Mouse (Mus musculus) intestine, embryonic 14.5 days (tissue): Measurements from ENCODE around the gene Gsta1. TPM values are rescaled to one million over a fixed set of nuclear protein-coding genes. Genes with fewer than 3 reads are reported as not detected.

Source experiments
- ATAC-seq: fragments of 200-750 bp; cut with Nextera tagmentation; replicated peaks from 2 replicates; pipeline ENCODE4 v1.8.0; 2017; ENCODE audit warnings: low read depth, moderate number of reproducible peaks, moderate TSS enrichment, moderate library complexity; ENCODE audit not compliant: low FRiP score, low TSS enrichment
- DNase-seq: peaks from one replicate; pipeline ENCODE4 v3.0.0-alpha.2; 2018; ENCODE audit warnings: low spot score
- H3K27ac ChIP-seq: fragments of 300-500 bp; sonication (generic); 2 replicates; pipeline ENCODE4 v1.5.1; 2014; ENCODE audit warnings: low read depth, mild to moderate bottlenecking, control low read depth
- H3K27me3 ChIP-seq: fragments of 300-500 bp; sonication (generic); replicated peaks from 2 replicates; pipeline ENCODE4 v1.6.1; 2014; ENCODE audit warnings: low read length, control low read depth; ENCODE audit not compliant: control insufficient read depth, insufficient read depth
- H3K36me3 ChIP-seq: fragments of 300-500 bp; sonication (generic); 2 replicates; pipeline ENCODE4 v1.6.1; 2014; ENCODE audit warnings: low read length, control low read depth; ENCODE audit not compliant: control insufficient read depth, insufficient read depth
- H3K4me1 ChIP-seq: fragments of 300-500 bp; sonication (generic); replicated peaks from 2 replicates; pipeline ENCODE4 v1.6.1; 2014; ENCODE audit warnings: low read length, control low read depth, mixed read lengths; ENCODE audit not compliant: control insufficient read depth, insufficient read depth
- H3K4me2 ChIP-seq: fragments of 300-500 bp; sonication (generic); 2 replicates; pipeline ENCODE4 v1.6.1; 2014; ENCODE audit warnings: low read length
- H3K4me3 ChIP-seq: fragments of 300-500 bp; sonication (generic); 2 replicates; pipeline ENCODE4 v1.5.1; 2014; ENCODE audit warnings: low read depth, low read length, control low read depth, mixed read lengths
- H3K9ac ChIP-seq: fragments of 300-500 bp; sonication (generic); 2 replicates; pipeline ENCODE4 v1.6.1; 2014; ENCODE audit warnings: mild to moderate bottlenecking, low read length
- H3K9me3 ChIP-seq: fragments of 300-500 bp; sonication (generic); 2 replicates; pipeline ENCODE4 v1.6.1; 2016; ENCODE audit warnings: low read length, control low read depth; ENCODE audit not compliant: control insufficient read depth
- WGBS: fragments of 180-500 bp; shearing (Covaris S2); extraction: QIAGEN DNeasy Blood & Tissue Kit; methylation state at CpG from one replicate; pipeline ENCODE4 v1.1.7; 2014; 5-methylcytosine and 5-hydroxymethylcytosine counted together
- polyA plus RNA-seq: library from polyadenylated mRNA; unstranded; fragments of >200 nt; fragmentation: Nextera tagmentation; extraction: Ambion mirVana; gene quantifications from 2 replicates; pipeline ENCODE4 v1.2.1, GENCODE M21; 2014

Gsta1 gene
- polyA plus RNA-seq, 1 experiment from 2014 or later, result 3.1 TPM

GRCm38 (mm10) chr9:78197801-78198200 is 32.7 kb upstream of the Gsta1 start:
- Histone ChIP-seq H3K27me3 (no peaks in the 10 kb centered on the region), H3K4me1 (no peaks in the 10 kb centered on the region), H3K9ac (no peak overlapping the region), H3K4me2 (no peak overlapping the region), H3K36me3 (no peaks in the 10 kb centered on the region), H3K9me3 (no peaks in the 10 kb centered on the region), H3K27ac (no peak overlapping the region), H3K4me3 (no peak overlapping the region)
- ATAC-seq (no peak), DNase-seq (no peak)
- 94% methylated on average over 9 of the region's 9 CpGs for WGBS

- no peak overlapping the region for H3K4me3 ChIP-seq
- H3K9ac ChIP-seq, result no peak overlapping the region
- no peaks in the 10 kb centered on the region for H3K9me3 ChIP-seq
- DNase-seq, result no peak
- H3K4me1 ChIP-seq, result no peaks in the 10 kb centered on the region
- H3K27ac ChIP-seq, result no peak overlapping the region
- peaks cover 2% of the 10 kb centered on the region; the same call in 1 of the 2 replicates for H3K36me3 ChIP-seq
- no peak overlapping the region for H3K4me2 ChIP-seq
- H3K27me3 ChIP-seq, result no peaks in the 10 kb centered on the region
- ATAC-seq, result peak; percentile 84
- 77% methylated on average over 6 of the region's 6 CpGs for WGBS
Observed at GRCm38 (mm10) chr9:78204194-78204593, 26.3 kb upstream of the Gsta1 start.

- peaks cover 5% of the 10 kb centered on the region; the same call in 1 of the 2 replicates for H3K36me3 ChIP-seq
- no peak overlapping the region for H3K27ac ChIP-seq
- H3K9ac ChIP-seq, result no peak overlapping the region
- H3K27me3 ChIP-seq, result no peaks in the 10 kb centered on the region
- no peak overlapping the region for H3K4me3 ChIP-seq
- no peak for ATAC-seq
- no peak for DNase-seq
- H3K9me3 ChIP-seq, result no peaks in the 10 kb centered on the region
- H3K4me2 ChIP-seq, result no peak overlapping the region
- 71% methylated on average over 4 of the region's 4 CpGs for WGBS
- no peaks in the 10 kb centered on the region; the same call in 1 of the 2 replicates for H3K4me1 ChIP-seq
Observed at GRCm38 (mm10) chr9:78208956-78209355, 21.5 kb upstream of the Gsta1 start.

GRCm38 (mm10) chr9:78210079-78210478 is 20.4 kb upstream of the Gsta1 start:
- Histone ChIP-seq H3K4me2 (no peak overlapping the region), H3K4me1 (no peaks in the 10 kb centered on the region; the same call in 1 of the 2 replicates), H3K9ac (no peak overlapping the region), H3K36me3 (peaks cover 5% of the 10 kb centered on the region; the same call in 1 of the 2 replicates), H3K27ac (no peak overlapping the region), H3K9me3 (no peaks in the 10 kb centered on the region), H3K4me3 (no peak overlapping the region), H3K27me3 (no peaks in the 10 kb centered on the region)
- no peak for DNase-seq
- 88% methylated on average over 3 of the region's 3 CpGs for WGBS
- no peak for ATAC-seq

DNA sequence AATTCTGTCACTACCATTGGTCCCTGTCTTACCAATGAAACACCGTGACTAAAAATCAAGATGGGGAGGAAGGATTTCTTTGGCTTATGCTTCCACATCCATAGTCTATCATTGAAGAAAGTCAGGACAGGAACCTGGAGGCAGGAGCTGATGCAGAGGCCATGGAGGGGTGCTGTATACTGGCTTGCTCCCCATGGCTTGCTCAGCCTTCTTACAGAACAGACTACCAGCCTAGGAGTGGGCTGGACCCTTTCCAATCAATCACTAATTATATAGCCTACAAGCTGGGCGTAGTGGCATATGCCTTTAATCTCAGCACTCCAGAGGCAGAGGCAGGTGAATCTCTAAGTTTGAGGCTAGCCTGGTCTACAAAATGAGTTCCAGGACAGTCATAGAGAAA is 19.6 kb upstream of the Gsta1 start:
- no peaks in the 10 kb centered on the region; the same call in 1 of the 2 replicates for H3K4me1 ChIP-seq
- H3K36me3 ChIP-seq, result peaks cover 5% of the 10 kb centered on the region; the same call in 1 of the 2 replicates
- WGBS, result 93% methylated on average over 2 of the region's 2 CpGs
- no peak overlapping the region for H3K4me2 ChIP-seq
- no peaks in the 10 kb centered on the region for H3K9me3 ChIP-seq
- H3K27me3 ChIP-seq, result no peaks in the 10 kb centered on the region
- no peak overlapping the region for H3K4me3 ChIP-seq
- no peak overlapping the region for H3K27ac ChIP-seq
- H3K9ac ChIP-seq, result no peak overlapping the region
- ATAC-seq, result no peak
- no peak for DNase-seq

GRCm38 (mm10) chr9:78211521-78211920 is 18.9 kb upstream of the Gsta1 start:
- WGBS, result 90% methylated on average over 3 of the region's 3 CpGs
- no peaks in the 10 kb centered on the region for H3K9me3 ChIP-seq
- DNase-seq, result no peak

GRCm38 (mm10) chr9:78212341-78213049 is 18.0 kb upstream of the Gsta1 start:
- ATAC-seq (peak; percentile 74), DNase-seq (peak; percentile 62)
- no peaks in the 10 kb centered on the region for H3K27me3 ChIP-seq
- 56% methylated on average over 7 of the region's 7 CpGs for WGBS
- H3K4me1 ChIP-seq, result no peaks in the 10 kb centered on the region; the same call in 1 of the 2 replicates
- no peak overlapping the region for H3K4me2 ChIP-seq
- H3K9ac ChIP-seq, result no peak overlapping the region
- no peaks in the 10 kb centered on the region for H3K9me3 ChIP-seq
- H3K36me3 ChIP-seq, result peaks cover 5% of the 10 kb centered on the region; the same call in 1 of the 2 replicates
- H3K27ac ChIP-seq, result peak overlapping the region; percentile 38; the same call in 1 of the 2 replicates
- H3K4me3 ChIP-seq, result no peak overlapping the region

More at GRCm38 (mm10) chr9:78211521-78211920, 18.9 kb upstream of the Gsta1 start:
- no peak for ATAC-seq
- Histone ChIP-seq H3K36me3 (peaks cover 5% of the 10 kb centered on the region; the same call in 1 of the 2 replicates), H3K9ac (no peak overlapping the region), H3K4me1 (no peaks in the 10 kb centered on the region; the same call in 1 of the 2 replicates), H3K4me3 (no peak overlapping the region), H3K27me3 (no peaks in the 10 kb centered on the region), H3K4me2 (no peak overlapping the region), H3K27ac (no peak overlapping the region)

GRCm38 (mm10) chr9:78217074-78217473 is 13.4 kb upstream of the Gsta1 start:
- Histone ChIP-seq H3K9me3 (no peaks in the 10 kb centered on the region), H3K27me3 (no peaks in the 10 kb centered on the region), H3K9ac (no peak overlapping the region), H3K4me3 (no peak overlapping the region), H3K36me3 (no peaks in the 10 kb centered on the region), H3K4me1 (no peaks in the 10 kb centered on the region; the same call in 1 of the 2 replicates), H3K4me2 (no peak overlapping the region), H3K27ac (no peak overlapping the region)
- ATAC-seq (no peak; the same call in 1 of the 2 replicates), DNase-seq (no peak)
- 65% methylated on average over 4 of the region's 4 CpGs for WGBS

DNA sequence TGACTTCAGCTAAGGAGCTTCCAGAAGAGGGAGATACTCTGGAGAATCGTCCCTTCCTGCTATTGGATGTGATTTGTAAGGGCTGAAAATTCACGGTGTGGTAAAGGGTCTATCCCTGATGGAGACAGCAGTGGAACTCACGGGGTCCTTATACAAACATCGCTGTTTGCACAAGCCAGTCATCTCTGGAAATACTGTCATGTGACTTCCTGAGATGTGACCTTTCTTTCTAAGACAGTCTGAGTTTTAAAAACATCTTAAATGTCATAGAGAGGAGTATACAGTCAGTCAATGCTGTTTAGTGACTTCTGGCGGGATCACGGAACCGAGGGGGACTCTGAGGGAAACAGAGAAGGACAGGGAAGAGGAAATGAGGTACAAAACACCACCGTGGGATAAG is 7.8 kb upstream of the Gsta1 start:
- no peaks in the 10 kb centered on the region for H3K9me3 ChIP-seq
- no peak overlapping the region for H3K27ac ChIP-seq
- H3K4me2 ChIP-seq, result no peak overlapping the region
- no peak overlapping the region for H3K9ac ChIP-seq
- 65% methylated on average over 8 of the region's 8 CpGs for WGBS
- H3K4me3 ChIP-seq, result no peak overlapping the region
- H3K27me3 ChIP-seq, result no peaks in the 10 kb centered on the region
- H3K4me1 ChIP-seq, result no peaks in the 10 kb centered on the region; the same call in 1 of the 2 replicates
- ATAC-seq (no peak), DNase-seq (no peak)
- H3K36me3 ChIP-seq, result no peaks in the 10 kb centered on the region
